Mouse (Mus musculus): ENCODE data around the gene Slc25a17. TPM values are rescaled to one million over a fixed set of nuclear protein-coding genes. Genes with fewer than 3 reads are reported as not detected.
A peak's percentile ranks its signal among the peaks of the same experiment; 100 is the strongest.

The Slc25a17 gene
- total RNA-seq (2021): 10 to 100 TPM; 36.3 to 41.5 TPM
- long read RNA-seq, experiment 1, transcript Slc25a17-201 (9 exons, 1,724 nt): major isoform, 28 of 28 reads
- long read RNA-seq, experiment 1, partial matches to known transcripts: 0 of 28 reads
- long read RNA-seq, experiment 1, other reads (novel, unspliced or antisense): 0 of 28 reads
- long read RNA-seq, experiment 2, transcript Slc25a17-201 (9 exons, 1,724 nt): major isoform, 24 of 28 reads
- long read RNA-seq, experiment 2, partial matches to known transcripts: 0 of 28 reads
- long read RNA-seq, experiment 2, other reads (novel, unspliced or antisense): 4 of 28 reads

- DNase-seq (ENCODE audit: extremely low spot score in 1 of 2, low spot score in 2 of 2): peak; percentile 90 to 91
- H3K4me3 ChIP-seq: peak within 1 kb of the TSS; percentile 61
- intact Hi-C loops (cut with DNase I): no loop called here
- peak within 1 kb of the TSS; percentile 69 for H3K27ac ChIP-seq
- TF ChIP-seq CTCF (IDR thresholded peaks at IDR 0.05): no peak
These were observed at the start of gene Slc25a17 for GRCm38 (mm10) chr15:81360345-81361021. Gene Slc25a17 (minus strand): TSS chr15:81360812.

GRCm38 (mm10) chr15:81408199-81408598, 47.6 kb upstream of the Slc25a17 start, which contains the start of gene Dnajb7:
Gene Dnajb7 (minus strand): TSS chr15:81408299.
- TF ChIP-seq CTCF (IDR thresholded peaks at IDR 0.05): no peak
- intact Hi-C loops (cut with DNase I): no loop called here
- no peak for DNase-seq (ENCODE audit: extremely low spot score in 1 of 2, low spot score in 2 of 2)

GRCm38 (mm10) chr15:81405008-81405407, 44.4 kb upstream of the Slc25a17 start:
- intact Hi-C loops (cut with DNase I): no loop called here
- TF ChIP-seq CTCF (IDR thresholded peaks at IDR 0.05): no peak
- no peak overlapping the region for H3K4me3 ChIP-seq
- DNase-seq (ENCODE audit: extremely low spot score in 1 of 2, low spot score in 2 of 2): no peak
- no peak overlapping the region for H3K27ac ChIP-seq

More at GRCm38 (mm10) chr15:81408199-81408598, 47.6 kb upstream of the Slc25a17 start, which contains the start of gene Dnajb7:
- no peak within 1 kb of the TSS for H3K27ac ChIP-seq
- no peak within 1 kb of the TSS for H3K4me3 ChIP-seq

DNA sequence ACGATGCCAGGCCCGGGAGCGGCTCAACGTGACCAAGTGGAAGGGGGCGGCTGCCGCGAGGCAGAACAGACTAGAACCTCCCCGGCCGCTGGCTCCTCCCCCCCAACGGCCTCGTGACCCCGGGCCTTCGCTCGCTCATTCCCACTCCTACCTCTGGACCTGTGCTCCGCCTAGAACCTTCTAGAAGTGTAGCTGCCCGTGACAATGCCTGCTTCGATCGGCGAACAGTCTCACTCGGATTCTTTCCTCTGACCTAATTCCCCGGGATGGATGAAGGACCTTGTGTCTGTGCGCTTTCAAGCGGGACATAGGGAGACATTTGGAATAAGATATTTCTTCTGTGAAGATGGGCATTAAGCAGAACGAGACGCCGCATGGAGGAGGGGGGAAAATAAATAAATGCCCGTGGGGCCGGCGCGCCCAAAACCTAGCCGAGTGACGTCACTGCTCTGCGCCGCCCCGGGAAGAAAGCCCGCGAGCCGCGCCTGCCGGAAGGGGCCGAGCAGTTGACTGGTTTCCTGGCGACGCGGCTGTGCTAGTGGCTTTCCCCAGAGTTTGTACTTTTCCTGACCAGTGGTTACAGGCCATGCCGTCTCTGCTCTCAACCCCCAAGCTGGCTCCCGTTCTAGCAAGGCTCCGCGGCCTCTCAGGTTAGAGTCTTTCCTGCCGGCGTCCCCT, 39.2 kb upstream of the Slc25a17 start, which contains the start of the genes St13 and Xpnpep3:
St13 (minus strand) TSS at position 440 of the 678 bp plus-strand sequence.
Xpnpep3 (plus strand) TSS at position 501 of the 678 bp plus-strand sequence.
- peak; percentile 96 to 99 for DNase-seq (ENCODE audit: extremely low spot score in 1 of 2, low spot score in 2 of 2)
- no peak for TF ChIP-seq CTCF (IDR thresholded peaks at IDR 0.05)
- intact Hi-C loops (cut with DNase I): loop anchor here (1.0 to 2.0 kb wide), 2 partner anchors 65 to 187 kb away; no protein-coding TSS in a partner anchor
- H3K27ac ChIP-seq: peak within 1 kb of the TSS; percentile 100
- H3K4me3 ChIP-seq: peak within 1 kb of the TSS; percentile 80

- no peak for DNase-seq (ENCODE audit: extremely low spot score in 1 of 2, low spot score in 2 of 2)
- Histone ChIP-seq H3K27ac (peak overlapping the region; percentile 100), H3K4me3 (peak overlapping the region; percentile 80)
- TF ChIP-seq CTCF (IDR thresholded peaks at IDR 0.05): no peak
- intact Hi-C loops (cut with DNase I): no loop called here
These were observed 38.7 kb upstream of the Slc25a17 start for GRCm38 (mm10) chr15:81399297-81399637.

DNA sequence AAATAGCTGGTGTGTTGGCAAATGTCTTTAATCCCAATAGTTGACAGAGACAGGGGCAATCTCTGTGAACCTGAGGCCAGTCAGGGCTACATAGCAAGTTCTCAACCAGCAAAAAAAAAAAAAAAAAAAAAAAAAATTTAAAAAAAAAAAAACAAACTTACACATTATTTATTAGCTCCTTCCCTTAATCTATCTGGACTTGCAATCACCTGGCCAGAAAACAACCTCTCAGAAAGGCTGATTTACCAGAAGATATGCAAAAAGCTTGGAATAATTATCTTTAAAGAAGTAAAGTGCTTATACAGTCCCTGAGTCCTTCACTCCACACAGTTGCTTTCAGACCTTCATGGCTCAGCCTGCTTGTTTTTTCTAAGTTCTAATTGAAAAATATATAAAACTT, 37.6 kb upstream of the Slc25a17 start:
- Histone ChIP-seq H3K4me3 (peak overlapping the region; percentile 80), H3K27ac (no peak overlapping the region; the same call in 1 of the 2 replicates)
- no peak for TF ChIP-seq CTCF (IDR thresholded peaks at IDR 0.05)
- intact Hi-C loops (cut with DNase I): no loop called here
- no peak for DNase-seq (ENCODE audit: extremely low spot score in 1 of 2, low spot score in 2 of 2)

DNA sequence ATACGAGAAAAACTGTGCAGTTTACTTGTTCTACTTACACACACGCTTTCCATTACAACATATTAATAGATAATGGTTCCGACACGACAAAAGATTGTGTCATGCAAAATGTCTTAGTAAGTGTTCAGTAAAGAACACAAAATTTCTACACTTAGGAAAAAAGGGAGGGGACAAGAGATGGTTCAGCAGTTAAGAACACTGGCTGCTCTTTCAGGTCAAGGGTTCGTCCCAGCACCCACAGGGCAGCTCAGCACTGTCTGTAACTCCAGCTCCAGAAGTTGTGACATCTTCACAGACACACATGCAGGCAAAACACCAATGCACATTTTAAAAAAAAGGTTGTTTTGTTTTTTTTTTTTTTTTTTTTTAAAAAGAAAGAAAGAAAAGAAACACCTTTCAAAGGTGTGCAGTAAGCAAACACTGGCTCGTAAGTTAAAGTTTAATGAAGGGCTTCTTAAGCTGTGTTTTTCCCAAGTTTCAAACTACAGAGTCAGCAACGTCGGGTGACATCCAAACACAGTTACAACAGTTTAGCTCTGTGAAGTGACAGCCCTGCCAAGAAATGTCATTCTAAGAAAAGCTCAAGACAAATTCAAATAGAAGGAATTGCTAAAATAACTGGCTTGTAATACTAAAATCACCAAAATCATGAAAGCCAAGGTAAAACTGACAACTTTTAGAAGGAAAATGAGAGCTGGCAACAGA, 33.8 kb upstream of the Slc25a17 start:
- DNase-seq (ENCODE audit: extremely low spot score in 1 of 2, low spot score in 2 of 2): no peak
- intact Hi-C loops (cut with DNase I): no loop called here
- no peak for TF ChIP-seq CTCF (IDR thresholded peaks at IDR 0.05)

GRCm38 (mm10) chr15:81392997-81393396, 32.4 kb upstream of the Slc25a17 start:
- DNase-seq (ENCODE audit: extremely low spot score in 1 of 2, low spot score in 2 of 2): peak; percentile 17 to 43
- no peak for TF ChIP-seq CTCF (IDR thresholded peaks at IDR 0.05)
- intact Hi-C loops (cut with DNase I): no loop called here
- Histone ChIP-seq H3K4me3 (no peak overlapping the region), H3K27ac (no peak overlapping the region)

More for the DNA sequence above, 33.8 kb upstream of the Slc25a17 start:
- H3K4me3 ChIP-seq: no peak overlapping the region
- no peak overlapping the region for H3K27ac ChIP-seq

DNA sequence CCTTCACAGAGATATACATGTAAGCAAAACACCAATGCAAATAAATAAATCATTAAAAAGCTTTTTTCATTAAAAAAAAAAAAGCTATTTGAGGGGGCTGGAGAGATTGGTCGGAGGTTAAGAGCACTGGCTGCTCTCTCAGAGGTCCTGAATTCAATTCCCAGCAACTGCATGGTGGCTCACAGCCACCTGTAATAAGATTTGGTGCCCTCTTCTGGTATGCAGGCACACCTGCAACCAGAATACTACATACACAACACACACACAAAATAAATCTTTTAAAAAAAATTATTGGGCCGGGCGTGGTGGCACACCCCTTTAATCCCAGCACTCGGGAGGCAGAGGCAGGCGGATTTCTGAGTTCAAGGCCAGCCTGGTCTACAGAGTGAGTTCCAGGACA, 25.7 kb upstream of the Slc25a17 start:
- peak; percentile 29 for TF ChIP-seq CTCF (IDR thresholded peaks at IDR 0.05)
- DNase-seq (ENCODE audit: extremely low spot score in 1 of 2, low spot score in 2 of 2): no peak
- no peak overlapping the region for H3K27ac ChIP-seq
- no peak overlapping the region for H3K4me3 ChIP-seq
- intact Hi-C loops (cut with DNase I): no loop called here

DNA sequence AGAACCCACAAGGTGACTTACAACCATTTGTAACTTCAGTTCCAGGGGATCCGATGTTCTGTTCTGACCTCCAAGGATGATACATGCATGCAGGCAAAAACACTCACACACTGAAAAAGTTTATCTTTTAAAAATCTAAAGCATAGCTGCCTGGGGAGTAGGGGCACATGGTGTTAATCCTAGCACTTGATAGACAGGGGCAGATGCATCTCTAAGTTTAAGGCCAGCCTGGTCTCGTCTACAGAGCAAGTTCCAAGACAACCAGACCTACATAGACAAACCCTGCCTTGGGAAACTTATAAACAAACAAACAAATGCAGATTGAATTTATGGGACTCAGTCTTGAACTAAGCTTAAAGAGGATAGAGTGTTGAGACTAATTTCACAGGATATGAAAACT, 18.2 kb upstream of the Slc25a17 start:
- Histone ChIP-seq H3K27ac (no peak overlapping the region), H3K4me3 (no peak overlapping the region)
- intact Hi-C loops (cut with DNase I): loop anchor here (10.0 kb wide), 1 partner anchor 246 kb away; no protein-coding TSS in a partner anchor
- TF ChIP-seq CTCF (IDR thresholded peaks at IDR 0.05): no peak
- no peak for DNase-seq (ENCODE audit: extremely low spot score in 1 of 2, low spot score in 2 of 2)

GRCm38 (mm10) chr15:81374621-81375020, 14.0 kb upstream of the Slc25a17 start:
- DNase-seq (ENCODE audit: extremely low spot score in 1 of 2, low spot score in 2 of 2): no peak
- TF ChIP-seq CTCF (IDR thresholded peaks at IDR 0.05): no peak
- no peak overlapping the region for H3K4me3 ChIP-seq
- intact Hi-C loops (cut with DNase I): loop anchor here (10.0 kb wide), 1 partner anchor 250 kb away; no protein-coding TSS in a partner anchor
- H3K27ac ChIP-seq: no peak overlapping the region

Data from left cerebral cortex, adult 2 months (tissue).